Mouse (Mus musculus): Measurements from ENCODE around the gene Gfra4. TPM values are rescaled to one million over a fixed set of nuclear protein-coding genes. Genes with fewer than 3 reads are reported as not detected.
"Not testable (repeated sequence)": the region's sequence is repeated elsewhere in the genome, so short reads cannot be mapped to it uniquely, and the experiment has no call there.

Gfra4 gene
- total RNA-seq, 2 experiments from 2014 or later = 52.4 to 54.2 TPM

DNA sequence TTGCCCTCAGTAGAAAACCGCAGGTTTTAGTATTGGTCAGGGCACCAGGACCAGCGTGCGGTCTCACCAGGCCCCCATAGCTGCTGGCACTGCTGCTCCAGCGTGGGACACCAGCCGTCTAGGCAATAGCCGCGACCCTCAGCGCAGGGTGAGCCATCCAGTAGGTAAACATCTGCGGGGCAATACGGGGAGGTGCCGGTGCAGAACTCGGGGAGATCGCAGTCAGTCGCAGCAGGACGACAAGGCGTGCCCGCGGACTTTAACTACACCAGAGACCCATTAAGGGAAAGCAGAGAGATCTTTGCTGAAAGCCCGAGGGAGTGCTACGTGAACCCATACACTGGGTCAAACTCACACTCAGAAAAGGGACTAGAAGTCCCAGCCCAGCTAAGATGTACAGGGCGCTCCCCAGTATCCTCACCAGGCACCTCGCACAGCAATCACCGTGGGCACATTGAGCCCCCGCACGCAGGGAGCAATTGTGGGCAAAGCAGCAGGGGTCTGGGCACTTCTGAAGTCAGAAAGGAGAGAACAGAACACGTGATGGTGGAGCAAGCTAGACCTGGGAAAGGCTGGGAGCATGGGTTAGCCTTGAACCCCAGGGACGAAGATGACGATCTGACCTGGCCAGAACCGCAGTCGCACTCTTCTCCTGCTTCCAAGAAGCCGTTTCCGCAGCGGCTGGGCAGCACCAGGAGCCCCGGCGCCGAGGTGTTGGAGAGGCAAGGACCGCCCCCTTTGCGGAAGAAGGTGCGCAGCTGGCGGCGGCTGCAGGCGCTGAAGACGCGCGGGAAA, 11.2 kb upstream of the Gfra4 start:
- intact Hi-C loops (cut with DNase I) = no loop called here
- no peak for DNase-seq (ENCODE audit: low spot score in 2 of 2)

DNA sequence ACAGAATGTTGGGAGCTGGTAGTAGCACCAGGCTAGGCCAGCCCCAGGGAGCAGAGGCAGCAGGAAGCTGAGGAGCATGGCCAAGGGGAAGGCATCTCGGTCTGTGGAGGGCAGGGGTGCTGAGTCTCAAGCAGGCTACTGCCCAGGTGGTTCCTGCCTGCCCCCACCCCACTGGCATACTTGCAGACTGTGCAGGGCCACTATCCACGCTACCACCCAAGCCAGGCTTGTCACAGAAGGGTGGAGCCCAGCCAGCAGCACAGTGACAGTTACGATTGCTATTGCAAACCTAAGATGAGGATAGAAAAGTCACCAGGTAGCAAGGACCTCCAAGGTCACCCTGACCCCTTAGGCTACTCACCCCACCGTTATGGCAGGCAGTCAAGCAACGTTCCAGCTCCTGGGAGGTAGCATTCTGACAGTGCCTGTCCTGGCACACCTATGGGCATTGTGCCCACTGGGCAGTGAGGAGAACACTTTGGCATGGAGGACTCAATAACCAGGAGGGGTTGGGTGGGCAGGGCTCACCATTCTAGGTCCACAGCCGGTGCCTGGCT, 10.1 kb upstream of the Gfra4 start:
- DNase-seq (ENCODE audit: low spot score in 2 of 2) = no peak
- intact Hi-C loops (cut with DNase I) = no loop called here

DNA sequence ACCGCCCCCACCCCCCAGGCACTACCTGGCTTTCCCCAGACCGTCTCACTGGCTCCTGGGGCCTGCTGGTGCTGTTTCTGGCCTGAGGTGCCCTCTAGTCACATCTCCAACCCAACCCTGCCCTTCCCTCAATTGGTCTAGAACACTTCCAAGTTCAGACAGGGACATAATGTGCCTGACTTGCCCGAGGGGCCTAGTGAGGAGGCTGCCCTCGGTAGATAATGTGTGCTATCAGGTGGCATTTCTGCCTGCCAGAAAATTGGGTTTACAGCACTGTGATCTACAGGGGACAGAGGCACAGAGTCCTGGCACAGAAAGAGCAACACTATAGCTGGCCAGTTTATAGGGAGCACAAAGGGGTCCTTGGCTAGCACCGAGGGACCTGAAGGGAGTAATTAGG, 9.2 kb upstream of the Gfra4 start:
- intact Hi-C loops (cut with DNase I) = no loop called here
- no peak for DNase-seq (ENCODE audit: low spot score in 2 of 2)

DNA sequence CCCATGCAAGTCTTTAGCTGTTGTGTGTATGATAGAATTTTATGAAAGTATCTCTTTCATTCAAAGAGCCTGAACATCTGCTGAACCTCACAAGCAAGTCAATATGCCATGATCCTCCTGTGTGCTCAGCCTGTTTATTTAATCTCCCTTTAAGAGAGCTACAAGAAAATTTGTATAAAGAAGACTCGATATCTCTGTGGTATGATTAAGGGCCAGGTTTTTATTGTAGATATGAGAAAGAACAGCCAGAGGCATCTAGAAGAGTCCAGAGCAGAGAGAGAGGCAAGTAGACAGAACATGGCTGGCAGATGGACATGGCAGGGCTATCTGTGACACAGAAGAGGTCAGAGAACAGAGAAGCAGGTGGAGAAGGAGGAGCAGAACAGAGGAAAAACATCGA, 3.1 kb upstream of the Gfra4 start:
- no peak for DNase-seq (ENCODE audit: low spot score in 2 of 2)
- intact Hi-C loops (cut with DNase I) = no loop called here

DNA sequence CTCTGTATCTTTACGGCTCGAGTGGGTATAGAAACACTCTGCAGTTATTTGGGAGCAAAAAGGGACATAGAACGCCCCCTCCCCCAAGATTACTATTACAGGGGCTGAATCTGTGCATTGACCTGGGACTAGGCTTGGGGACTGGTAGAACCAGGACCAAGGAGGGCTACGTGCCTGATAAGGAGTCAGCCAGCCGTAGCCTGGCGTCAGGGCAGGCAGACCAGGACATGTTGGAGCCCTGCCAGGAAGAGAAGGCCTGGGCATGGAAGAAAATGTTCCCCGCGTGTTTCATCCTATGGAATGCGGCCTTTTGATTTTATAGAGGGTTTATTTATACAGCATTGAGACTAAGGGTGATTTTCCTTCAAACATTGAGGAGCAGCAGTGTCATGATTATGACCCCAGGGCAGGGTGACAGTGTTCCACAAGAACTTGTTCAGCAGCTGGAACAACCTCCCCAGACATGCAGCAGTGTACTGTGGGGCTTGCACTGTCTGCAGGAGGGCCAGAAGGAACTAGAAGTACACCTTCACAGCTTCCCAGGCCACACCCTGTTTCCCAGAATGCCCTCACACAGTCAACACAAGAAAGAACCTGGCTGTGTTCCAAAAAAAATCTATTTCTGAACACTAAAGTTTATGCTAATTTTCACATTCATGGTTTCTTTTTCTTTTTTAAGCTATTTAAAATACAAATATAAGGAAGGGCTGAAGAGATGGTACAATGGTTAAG, 2.3 kb upstream of the Gfra4 start:
- intact Hi-C loops (cut with DNase I) = no loop called here

DNA sequence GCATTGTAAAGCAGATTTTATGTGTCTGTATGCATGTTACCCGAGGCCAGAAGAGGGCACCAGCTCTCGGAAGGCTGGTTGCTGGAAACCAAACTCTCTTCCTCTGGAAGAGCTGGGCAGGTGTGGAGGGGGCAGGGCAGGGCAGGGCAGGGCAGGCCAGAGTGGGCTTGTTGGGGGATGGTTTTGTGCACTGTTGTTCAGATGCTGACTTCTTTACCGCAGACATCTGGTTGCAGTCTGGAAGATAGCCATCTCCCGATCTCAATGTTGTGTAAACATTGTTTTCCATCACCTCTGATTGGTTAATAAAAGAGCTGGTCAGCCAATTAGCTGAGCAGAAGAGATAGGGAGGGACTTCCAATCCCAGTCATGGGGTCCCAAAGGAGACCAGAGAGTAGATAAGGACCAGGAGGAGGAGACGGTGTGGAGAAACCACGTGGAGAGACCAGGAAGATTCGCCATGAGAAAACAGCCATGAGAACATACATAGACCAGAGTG, 1.5 kb upstream of the Gfra4 start:
- no peak for DNase-seq (ENCODE audit: low spot score in 2 of 2)
- intact Hi-C loops (cut with DNase I) = no loop called here

More for the DNA sequence above, 2.3 kb upstream of the Gfra4 start:
- DNase-seq (ENCODE audit: low spot score in 2 of 2) = peak in 1 of 2 experiments; percentile 73

DNA sequence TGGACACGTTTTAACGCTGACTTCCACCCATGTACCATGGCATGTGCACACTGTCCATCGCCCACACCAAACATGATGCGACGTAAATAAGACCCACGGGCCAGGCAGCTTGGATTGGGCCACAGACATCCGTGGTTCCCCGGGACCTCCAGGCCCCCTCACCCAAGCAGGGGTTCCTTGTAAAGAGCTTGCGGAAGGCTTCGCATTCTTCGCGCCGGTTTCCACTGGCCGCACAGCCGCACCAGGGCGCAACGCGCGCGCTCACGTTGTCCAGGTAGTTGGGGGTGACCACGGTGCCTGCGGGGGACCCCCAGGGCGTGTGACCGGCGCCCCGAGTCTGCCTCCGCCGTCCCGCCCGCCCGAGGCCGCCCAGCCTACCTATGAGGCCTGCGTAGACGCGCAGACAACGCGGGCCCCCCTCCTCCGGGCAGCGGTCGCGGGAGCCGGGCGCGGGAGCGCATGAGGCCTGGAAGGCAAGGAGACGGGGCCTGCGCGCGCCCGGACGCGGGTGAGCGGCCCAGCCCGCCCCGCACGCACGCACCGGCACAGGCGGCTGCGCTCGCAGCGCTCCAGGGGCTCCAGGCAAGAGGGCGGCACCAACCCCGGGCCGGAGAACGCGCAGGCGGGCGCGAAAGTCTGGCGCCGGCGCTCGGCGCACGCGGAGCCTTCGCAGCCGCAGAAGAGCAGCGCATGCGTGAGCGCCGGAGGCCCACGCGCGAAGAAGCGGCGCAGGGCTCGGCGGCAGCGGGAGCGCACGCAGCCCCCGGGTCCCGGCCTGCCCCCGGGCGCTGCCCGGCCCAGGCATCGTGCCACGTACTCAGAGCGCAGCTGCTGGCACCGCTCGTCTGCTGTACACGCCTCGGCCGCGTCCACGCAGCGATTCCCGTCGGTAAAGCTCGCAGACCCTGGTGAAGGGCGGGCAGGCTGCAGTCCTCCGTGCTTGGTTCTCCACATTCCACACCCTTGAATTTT, 1.7 kb downstream of the Gfra4 start:
- intact Hi-C loops (cut with DNase I) = no loop called here
- DNase-seq (ENCODE audit: low spot score in 2 of 2) = peak; percentile 72 to 83

DNA sequence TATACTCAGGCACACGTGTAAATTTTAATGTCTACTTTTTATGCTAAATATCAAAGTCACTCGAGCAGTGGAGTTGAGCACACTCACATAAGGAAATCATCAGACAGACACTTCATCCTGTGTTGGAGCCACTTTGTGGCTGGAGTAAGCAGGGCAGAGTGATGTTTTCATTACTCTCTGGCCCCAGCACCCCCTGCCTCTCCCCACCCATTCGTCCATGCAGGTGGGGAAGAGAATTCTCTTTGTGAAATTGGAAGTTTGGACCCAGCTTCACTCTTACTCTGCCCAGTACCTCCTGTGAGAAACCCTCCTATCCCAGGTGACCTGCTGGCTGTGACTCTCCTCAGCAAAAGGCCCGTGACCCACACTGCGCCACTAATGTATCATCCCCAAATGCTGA, 4.2 kb downstream of the Gfra4 start:
- DNase-seq (ENCODE audit: low spot score in 2 of 2) = no peak
- intact Hi-C loops (cut with DNase I) = no loop called here

DNA sequence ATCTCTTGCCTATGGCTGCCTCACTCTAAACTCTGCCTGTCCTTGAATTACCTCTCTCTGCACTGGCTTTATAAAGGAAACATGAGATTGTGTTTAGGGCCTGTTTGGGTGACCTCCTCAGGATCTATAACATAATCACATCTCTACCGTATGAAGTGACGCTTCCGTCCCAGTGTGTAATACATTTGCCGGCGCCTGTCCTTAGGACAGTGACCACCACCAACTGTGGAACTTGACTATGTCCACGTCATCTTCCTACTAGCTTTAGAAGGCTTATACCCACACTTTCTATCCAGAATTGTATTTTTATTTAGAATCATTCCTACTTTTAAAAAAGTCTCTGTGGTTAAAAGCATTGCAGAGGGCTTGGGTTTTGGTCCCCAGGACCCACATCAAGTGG, 4.7 kb downstream of the Gfra4 start:
- DNase-seq (ENCODE audit: low spot score in 2 of 2) = no peak
- intact Hi-C loops (cut with DNase I) = no loop called here

DNA sequence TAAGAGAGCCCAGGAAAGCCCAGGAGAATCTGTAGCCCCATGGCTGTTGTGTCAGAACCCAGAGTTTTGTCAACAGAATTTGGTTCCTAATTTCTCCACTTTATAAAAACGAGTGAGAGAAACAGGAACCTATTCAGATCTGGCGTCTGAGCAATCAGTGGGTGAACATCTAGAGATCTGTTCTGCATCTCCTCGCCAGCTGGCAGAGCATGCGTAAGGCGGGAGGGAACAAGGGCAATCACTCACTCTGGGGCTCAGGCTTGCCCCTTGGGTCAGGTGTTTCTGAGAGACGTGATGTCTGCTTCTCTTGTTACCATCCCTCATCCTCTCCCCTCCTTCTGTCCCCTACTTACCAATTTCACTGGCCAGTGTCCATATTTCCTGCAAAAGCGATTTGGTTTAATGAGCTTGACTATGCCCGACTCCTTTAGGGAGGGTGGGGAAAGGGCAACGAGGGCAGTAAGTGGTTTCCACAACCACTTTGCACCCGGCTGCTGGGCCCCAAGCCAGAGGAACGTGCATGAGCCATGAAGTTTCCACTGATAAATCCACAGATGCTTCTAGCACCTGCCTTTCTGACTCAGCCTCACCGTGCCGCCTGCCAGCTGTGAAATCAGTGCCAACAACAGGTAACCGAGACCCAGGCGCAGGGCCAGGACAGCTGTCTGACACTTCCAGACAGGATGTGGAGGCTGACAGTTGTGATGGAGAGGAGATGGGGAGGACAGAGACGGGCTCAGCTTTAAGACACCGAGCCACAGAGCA, 5.5 kb downstream of the Gfra4 start:
- intact Hi-C loops (cut with DNase I) = no loop called here
- DNase-seq (ENCODE audit: low spot score in 2 of 2) = peak in 1 of 2 experiments; percentile 50

DNA sequence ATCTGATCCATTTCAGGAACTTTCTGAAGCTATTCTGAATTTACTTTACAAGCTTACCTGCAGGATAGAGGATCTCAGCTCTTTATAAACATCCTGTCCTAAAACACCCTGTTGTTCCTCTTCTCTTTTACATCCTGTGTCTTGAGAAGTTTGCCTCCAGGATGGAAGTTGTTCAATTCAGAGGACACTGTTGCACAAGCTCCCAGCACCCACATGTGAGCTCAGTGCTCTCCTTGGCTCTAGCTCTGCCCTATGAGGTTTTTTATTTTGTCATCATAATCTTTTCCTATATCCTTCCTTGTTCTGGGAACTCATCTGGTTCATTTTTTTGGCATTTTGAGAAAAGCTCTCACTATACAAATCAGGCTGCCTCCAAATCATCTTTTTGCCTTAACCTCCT, 6.1 kb downstream of the Gfra4 start:
- no peak for DNase-seq (ENCODE audit: low spot score in 2 of 2)
- intact Hi-C loops (cut with DNase I) = no loop called here

DNA sequence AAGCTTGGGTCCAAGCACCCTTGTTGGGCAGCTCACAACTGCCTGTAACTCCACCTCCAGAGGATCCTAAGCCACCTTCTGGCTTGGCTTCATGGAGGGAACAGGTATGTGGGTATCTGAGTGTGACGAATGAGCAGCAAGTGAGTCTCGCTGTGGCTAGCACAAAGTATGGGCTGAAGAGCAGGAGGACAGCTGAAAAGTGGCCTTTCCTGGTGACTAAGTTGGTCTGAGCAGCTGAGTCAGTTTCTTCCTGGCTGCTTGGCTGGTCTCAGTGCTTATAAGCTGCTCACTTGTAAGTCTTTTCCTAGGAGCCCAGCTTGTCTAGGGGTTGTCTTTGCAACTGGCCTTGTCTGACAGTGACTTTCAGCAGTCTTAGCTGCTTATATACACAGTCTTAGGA, 6.5 kb downstream of the Gfra4 start:
- no peak for DNase-seq (ENCODE audit: low spot score in 2 of 2)
- intact Hi-C loops (cut with DNase I) = no loop called here

DNA sequence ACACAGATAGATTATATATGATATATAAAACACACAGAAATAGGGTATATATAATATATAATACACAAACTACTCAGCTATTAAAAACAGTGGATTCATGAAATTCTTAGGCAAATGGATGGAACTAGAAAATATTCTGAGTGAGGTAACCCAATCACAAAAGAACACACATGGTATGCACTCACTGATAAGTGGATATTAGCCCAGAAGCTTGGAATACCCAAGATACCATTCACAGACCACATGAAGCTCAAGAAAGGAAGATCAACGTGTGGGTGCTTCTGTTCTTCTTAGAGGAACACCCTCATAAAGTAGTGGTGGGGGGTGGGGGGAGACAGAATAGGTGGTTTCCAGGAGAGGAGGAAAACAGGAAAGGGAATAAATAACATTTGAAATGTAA, 11.5 kb downstream of the Gfra4 start:
- DNase-seq (ENCODE audit: low spot score in 2 of 2); intact Hi-C loops (cut with DNase I): not testable (repeated sequence)

DNA sequence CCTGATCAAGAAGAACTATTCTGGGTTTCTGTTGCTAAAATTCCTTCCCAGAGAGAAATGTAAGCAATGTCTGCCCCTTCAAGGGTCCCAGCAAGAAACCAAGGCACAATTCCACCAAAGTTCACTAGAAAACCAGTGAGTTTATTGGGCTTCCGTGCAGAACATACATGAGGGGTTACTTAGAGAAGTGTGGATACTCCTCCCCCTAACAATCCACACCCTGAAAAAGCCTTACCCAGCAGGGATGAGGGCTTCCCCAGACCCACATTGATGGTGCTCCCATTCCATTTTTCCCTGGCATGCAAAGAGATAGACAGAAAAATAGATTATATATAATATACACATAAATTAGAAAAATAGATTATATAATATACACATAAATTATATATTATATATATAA, 11.9 kb downstream of the Gfra4 start:
- intact Hi-C loops (cut with DNase I) = no loop called here
- DNase-seq (ENCODE audit: low spot score in 2 of 2) = no peak

DNA sequence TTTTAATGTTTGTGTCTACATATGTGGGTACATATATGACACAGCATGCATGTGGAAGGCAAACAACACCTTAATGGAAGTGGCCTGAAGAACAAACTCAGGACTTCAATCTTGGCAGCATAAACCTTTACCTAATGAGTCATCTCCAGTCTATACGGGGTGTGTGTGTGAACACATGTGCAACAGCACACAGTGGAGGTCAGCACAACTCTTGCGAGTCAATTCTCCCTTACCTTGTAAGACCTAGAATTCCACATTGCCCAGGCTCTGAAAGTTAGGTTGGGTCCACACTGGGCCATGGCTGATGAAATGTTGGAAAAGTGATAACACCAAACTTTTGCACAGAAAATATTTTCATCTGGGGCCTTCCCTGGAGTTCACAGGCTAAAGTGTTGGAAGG, 12.3 kb downstream of the Gfra4 start:
- intact Hi-C loops (cut with DNase I) = no loop called here
- DNase-seq (ENCODE audit: low spot score in 2 of 2) = no peak

DNA sequence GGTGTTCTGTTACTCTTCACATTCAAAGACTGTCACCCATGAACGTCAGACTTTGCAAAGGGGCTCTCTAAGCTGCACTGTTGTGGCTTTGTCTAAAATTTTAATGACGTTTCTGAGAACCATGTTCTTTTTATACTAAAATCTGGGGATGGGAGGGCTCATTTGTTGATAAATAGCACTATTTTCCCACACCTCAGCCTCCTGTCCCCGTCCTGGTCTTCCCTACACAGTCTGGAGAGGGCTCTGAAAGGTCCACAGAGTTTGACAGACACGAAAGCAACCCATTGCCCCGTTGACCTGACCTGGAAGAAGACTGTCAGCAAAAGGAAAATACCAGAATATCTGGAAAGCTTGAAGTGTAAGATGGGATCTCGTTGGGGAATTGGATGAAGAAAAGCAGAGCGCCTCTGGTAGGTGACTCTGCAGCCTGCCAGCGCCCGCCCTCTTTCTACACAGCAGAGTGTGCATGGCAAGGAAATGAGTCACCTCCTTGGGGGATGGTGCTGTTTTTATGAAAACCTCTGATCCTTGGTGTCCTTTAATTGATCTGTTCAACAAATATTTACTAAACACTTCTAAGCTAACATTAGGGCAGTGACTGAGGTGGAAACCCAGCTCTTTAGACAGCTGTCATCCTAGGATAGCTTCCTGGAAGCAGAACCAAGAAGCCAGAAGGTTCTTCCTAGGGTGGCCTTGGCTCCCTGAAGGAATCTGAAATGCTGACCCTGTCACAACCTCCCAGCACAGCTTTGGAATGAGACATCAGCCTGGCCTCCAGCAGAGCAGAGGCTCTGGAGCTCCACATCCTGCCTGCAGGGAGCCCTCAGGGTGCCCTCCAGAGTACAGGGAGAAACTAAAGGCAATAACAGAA, 13.6 kb downstream of the Gfra4 start:
- no peak for DNase-seq (ENCODE audit: low spot score in 2 of 2)
- intact Hi-C loops (cut with DNase I) = no loop called here

DNA sequence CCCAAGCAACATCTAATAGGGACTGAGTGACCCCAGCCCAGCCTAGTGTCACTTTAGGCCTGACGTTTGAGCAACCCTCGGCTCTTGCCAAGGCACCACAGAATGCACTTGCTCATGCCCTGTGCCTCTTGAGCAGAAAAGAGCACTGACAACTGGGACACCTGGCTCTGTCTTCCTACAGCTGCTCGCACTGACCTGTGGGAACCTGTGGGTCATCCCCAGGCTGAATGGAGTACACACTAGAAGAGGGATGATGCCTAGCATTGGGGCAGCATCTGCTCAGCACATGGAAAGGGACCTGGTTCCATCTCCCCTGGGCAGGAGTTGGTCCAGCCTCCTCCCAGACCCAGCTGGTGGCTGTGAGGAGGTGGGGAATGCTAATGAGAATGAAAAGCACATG, 15.9 kb downstream of the Gfra4 start:
- intact Hi-C loops (cut with DNase I) = no loop called here
- DNase-seq (ENCODE audit: low spot score in 2 of 2) = no peak

DNA sequence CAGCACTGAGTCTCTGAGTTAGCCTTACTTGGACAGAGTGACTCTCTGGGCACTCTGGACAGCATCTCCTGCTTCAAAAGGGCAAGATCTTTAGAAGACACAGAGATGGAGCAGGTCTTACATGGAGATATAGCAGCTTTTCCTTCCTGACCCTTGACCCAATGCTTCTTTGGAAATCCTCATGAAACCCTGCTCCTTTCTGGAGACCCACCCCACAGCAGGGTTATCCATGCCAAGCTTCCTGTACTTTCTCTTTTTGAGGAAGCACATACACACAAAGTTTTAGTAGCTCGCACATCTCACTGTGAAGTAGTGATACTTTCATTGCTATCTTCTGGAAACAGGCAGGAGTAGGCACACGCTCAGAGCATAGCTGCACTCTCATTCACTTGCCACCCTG, 17.7 kb downstream of the Gfra4 start:
- intact Hi-C loops (cut with DNase I) = no loop called here
- no peak for DNase-seq (ENCODE audit: low spot score in 2 of 2)

All from left cerebral cortex, postnatal 14 days (tissue).